Mouse (Mus musculus): ENCODE data around the gene Ropn1l. TPM values are rescaled to one million over a fixed set of nuclear protein-coding genes. Genes with fewer than 3 reads are reported as not detected.

The Ropn1l gene
- polyA plus RNA-seq, 1 experiment = 10.3 TPM

GRCm38 (mm10) chr15:31449772-31450171 lies 3.8 kb downstream of the Ropn1l start:
- Histone ChIP-seq H3K4me3 (no peak overlapping the region), H3ac (ENCODE audit: control insufficient read depth, insufficient read length) (no peak overlapping the region), H3K4me2 (ENCODE audit: low read depth) (no peak overlapping the region), H3K79me2 (ENCODE audit: control insufficient read depth, insufficient read depth) (no peaks in the 10 kb centered on the region), H3K36me3 (ENCODE audit: control insufficient read depth, insufficient read depth) (no peaks in the 10 kb centered on the region), H3K27me3 (ENCODE audit: control insufficient read depth, insufficient read depth, insufficient read length) (no peaks in the 10 kb centered on the region)
- no peak for TF ChIP-seq TCF12 (IDR thresholded peaks at IDR 0.05; ENCODE audit: insufficient read depth, poor library complexity, severe bottlenecking)
- no peak for TF ChIP-seq POLR2AphosphoS2 (IDR thresholded peaks at IDR 0.05; ENCODE audit: insufficient read length, low read depth)
- no peak for TF ChIP-seq USF1 (IDR thresholded peaks at IDR 0.05; ENCODE audit: low read depth)
- no peak for TF ChIP-seq SRF (IDR thresholded peaks at IDR 0.05; ENCODE audit: control insufficient read depth, insufficient read length, low read depth)
- no peak for TF ChIP-seq REST (IDR thresholded peaks at IDR 0.05; ENCODE audit: insufficient read depth, insufficient read length)
- no peak for TF ChIP-seq TCF3 (IDR thresholded peaks at IDR 0.05; ENCODE audit: insufficient read length, low read depth)
- TF ChIP-seq E2F4 (IDR thresholded peaks at IDR 0.05; ENCODE audit: insufficient read depth) = no peak
- TF ChIP-seq MYOD1 (IDR thresholded peaks at IDR 0.05; ENCODE audit: control insufficient read depth in 1 of 3, insufficient read length in 2 of 3, low read depth in 2 of 3) = no peak
- no peak for TF ChIP-seq POLR2A (IDR thresholded peaks at IDR 0.05; ENCODE audit: insufficient read length, low read depth)
- no peak for TF ChIP-seq MAX (IDR thresholded peaks at IDR 0.05; ENCODE audit: low read depth)
- no peak for TF ChIP-seq CEBPB (IDR thresholded peaks at IDR 0.05; ENCODE audit: insufficient read depth, poor library complexity, severe bottlenecking)
- no peak for TF ChIP-seq MYOG (IDR thresholded peaks at IDR 0.05; ENCODE audit: control insufficient read depth in 1 of 3, insufficient read depth in 1 of 3, insufficient read length in 2 of 3, low read depth in 2 of 3)

- Histone ChIP-seq H3K27me3 (ENCODE audit: control insufficient read depth, insufficient read depth, insufficient read length) (no peaks in the 10 kb centered on the region), H3K4me2 (ENCODE audit: low read depth) (peak overlapping the region; percentile 1), H3K79me2 (ENCODE audit: control insufficient read depth, insufficient read depth) (no peaks in the 10 kb centered on the region), H3K4me3 (no peak overlapping the region), H3K36me3 (ENCODE audit: control insufficient read depth, insufficient read depth) (no peaks in the 10 kb centered on the region), H3ac (ENCODE audit: control insufficient read depth, insufficient read length) (no peak overlapping the region)
- TF ChIP-seq E2F4 (IDR thresholded peaks at IDR 0.05; ENCODE audit: insufficient read depth) (no peak), MAX (IDR thresholded peaks at IDR 0.05; ENCODE audit: low read depth) (no peak), TCF3 (IDR thresholded peaks at IDR 0.05; ENCODE audit: insufficient read length, low read depth) (no peak), TCF12 (IDR thresholded peaks at IDR 0.05; ENCODE audit: insufficient read depth, poor library complexity, severe bottlenecking) (no peak), MYOG (IDR thresholded peaks at IDR 0.05; ENCODE audit: control insufficient read depth in 1 of 3, insufficient read depth in 1 of 3, insufficient read length in 2 of 3, low read depth in 2 of 3) (no peak), MYOD1 (IDR thresholded peaks at IDR 0.05; ENCODE audit: control insufficient read depth in 1 of 3, insufficient read length in 2 of 3, low read depth in 2 of 3) (no peak), POLR2A (IDR thresholded peaks at IDR 0.05; ENCODE audit: insufficient read length, low read depth) (no peak), POLR2AphosphoS2 (IDR thresholded peaks at IDR 0.05; ENCODE audit: insufficient read length, low read depth) (no peak), REST (IDR thresholded peaks at IDR 0.05; ENCODE audit: insufficient read depth, insufficient read length) (no peak), CEBPB (IDR thresholded peaks at IDR 0.05; ENCODE audit: insufficient read depth, poor library complexity, severe bottlenecking) (no peak), USF1 (IDR thresholded peaks at IDR 0.05; ENCODE audit: low read depth) (no peak), SRF (IDR thresholded peaks at IDR 0.05; ENCODE audit: control insufficient read depth, insufficient read length, low read depth) (no peak)
These were observed 6.4 kb downstream of the Ropn1l start for GRCm38 (mm10) chr15:31447121-31447520.

GRCm38 (mm10) chr15:31442698-31443097 lies 10.8 kb downstream of the Ropn1l start:
- TF ChIP-seq MYOG (IDR thresholded peaks at IDR 0.05; ENCODE audit: control insufficient read depth in 1 of 3, insufficient read depth in 1 of 3, insufficient read length in 2 of 3, low read depth in 2 of 3) = no peak
- TF ChIP-seq USF1 (IDR thresholded peaks at IDR 0.05; ENCODE audit: low read depth) = no peak
- no peak for TF ChIP-seq E2F4 (IDR thresholded peaks at IDR 0.05; ENCODE audit: insufficient read depth)
- TF ChIP-seq MYOD1 (IDR thresholded peaks at IDR 0.05; ENCODE audit: control insufficient read depth in 1 of 3, insufficient read length in 2 of 3, low read depth in 2 of 3) = no peak
- no peak for TF ChIP-seq POLR2A (IDR thresholded peaks at IDR 0.05; ENCODE audit: insufficient read length, low read depth)
- no peak for TF ChIP-seq CEBPB (IDR thresholded peaks at IDR 0.05; ENCODE audit: insufficient read depth, poor library complexity, severe bottlenecking)
- TF ChIP-seq MAX (IDR thresholded peaks at IDR 0.05; ENCODE audit: low read depth) = no peak
- no peak for TF ChIP-seq REST (IDR thresholded peaks at IDR 0.05; ENCODE audit: insufficient read depth, insufficient read length)
- TF ChIP-seq TCF3 (IDR thresholded peaks at IDR 0.05; ENCODE audit: insufficient read length, low read depth) = no peak
- no peak for TF ChIP-seq TCF12 (IDR thresholded peaks at IDR 0.05; ENCODE audit: insufficient read depth, poor library complexity, severe bottlenecking)
- no peak for TF ChIP-seq POLR2AphosphoS2 (IDR thresholded peaks at IDR 0.05; ENCODE audit: insufficient read length, low read depth)
- Histone ChIP-seq H3K79me2 (ENCODE audit: control insufficient read depth, insufficient read depth) (no peaks in the 10 kb centered on the region), H3K4me3 (no peak overlapping the region), H3K36me3 (ENCODE audit: control insufficient read depth, insufficient read depth) (no peaks in the 10 kb centered on the region), H3K4me2 (ENCODE audit: low read depth) (no peak overlapping the region), H3ac (ENCODE audit: control insufficient read depth, insufficient read length) (no peak overlapping the region), H3K27me3 (ENCODE audit: control insufficient read depth, insufficient read depth, insufficient read length) (no peaks in the 10 kb centered on the region)

GRCm38 (mm10) chr15:31441996-31442395 lies 11.5 kb downstream of the Ropn1l start:
- H3K4me2 ChIP-seq (ENCODE audit: low read depth) = no peak overlapping the region
- TF ChIP-seq MYOG (IDR thresholded peaks at IDR 0.05; ENCODE audit: control insufficient read depth in 1 of 3, insufficient read depth in 1 of 3, insufficient read length in 2 of 3, low read depth in 2 of 3) = no peak
- no peak for TF ChIP-seq TCF12 (IDR thresholded peaks at IDR 0.05; ENCODE audit: insufficient read depth, poor library complexity, severe bottlenecking)
- no peak for TF ChIP-seq USF1 (IDR thresholded peaks at IDR 0.05; ENCODE audit: low read depth)
- no peak for TF ChIP-seq SRF (IDR thresholded peaks at IDR 0.05; ENCODE audit: control insufficient read depth, insufficient read length, low read depth)
- no peak for TF ChIP-seq REST (IDR thresholded peaks at IDR 0.05; ENCODE audit: insufficient read depth, insufficient read length)
- TF ChIP-seq CEBPB (IDR thresholded peaks at IDR 0.05; ENCODE audit: insufficient read depth, poor library complexity, severe bottlenecking) = no peak
- TF ChIP-seq E2F4 (IDR thresholded peaks at IDR 0.05; ENCODE audit: insufficient read depth) = no peak
- H3K36me3 ChIP-seq (ENCODE audit: control insufficient read depth, insufficient read depth) = no peaks in the 10 kb centered on the region
- no peaks in the 10 kb centered on the region for H3K79me2 ChIP-seq (ENCODE audit: control insufficient read depth, insufficient read depth)
- no peaks in the 10 kb centered on the region for H3K27me3 ChIP-seq (ENCODE audit: control insufficient read depth, insufficient read depth, insufficient read length)
- no peak overlapping the region for H3K4me3 ChIP-seq
- no peak overlapping the region for H3ac ChIP-seq (ENCODE audit: control insufficient read depth, insufficient read length)

All from myocyte (in vitro differentiated cells).